Mouse (Mus musculus): Measurements from ENCODE around the gene Rnf34. TPM values are rescaled to one million over a fixed set of nuclear protein-coding genes. Genes with fewer than 3 reads are reported as not detected.

Rnf34 gene
- total RNA-seq, 4 experiments from 2014 or later, result 18.5 to 34.4 (median 27.0) TPM

DNA sequence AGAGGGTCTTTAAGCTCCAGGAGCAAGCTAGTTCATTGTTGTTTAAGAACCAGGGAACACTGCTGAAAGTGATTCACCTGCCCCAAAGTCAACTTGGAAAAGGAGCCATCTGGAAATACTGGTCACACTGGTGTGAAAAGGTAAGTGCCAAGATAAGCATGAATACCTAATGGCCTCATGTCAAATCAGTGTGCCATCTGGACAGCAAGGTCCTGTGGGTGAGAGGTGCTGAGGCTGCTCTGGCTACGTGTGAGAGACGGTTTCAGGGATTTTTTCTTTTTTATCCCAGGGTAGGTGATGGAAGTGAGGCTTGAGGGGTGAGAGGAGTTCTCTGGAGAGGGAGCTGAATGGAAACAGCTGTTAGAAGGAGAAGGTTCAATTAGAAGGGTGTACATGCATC is 23.7 kb downstream of the Rnf34 start:
- no peak for DNase-seq

DNA sequence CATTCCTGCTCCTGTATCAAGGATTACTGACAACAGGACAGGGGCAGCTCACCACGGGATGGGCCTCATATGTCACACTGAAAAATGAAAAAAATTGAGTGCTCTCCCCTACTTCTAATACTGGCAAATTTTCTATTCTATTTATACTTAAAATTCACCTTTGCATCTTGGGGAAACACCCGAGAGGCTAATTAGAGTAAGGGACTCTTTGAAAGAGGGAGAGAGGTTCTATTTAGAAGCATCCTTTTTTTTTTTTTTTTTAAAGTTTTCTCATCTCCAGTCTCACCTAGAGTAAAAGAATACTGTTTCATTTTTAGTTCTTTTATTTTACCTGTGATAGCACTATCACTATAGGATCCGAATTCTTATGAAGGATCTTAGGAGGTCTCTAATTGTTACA is 24.5 kb downstream of the Rnf34 start:
- DNase-seq, result no peak

DNA sequence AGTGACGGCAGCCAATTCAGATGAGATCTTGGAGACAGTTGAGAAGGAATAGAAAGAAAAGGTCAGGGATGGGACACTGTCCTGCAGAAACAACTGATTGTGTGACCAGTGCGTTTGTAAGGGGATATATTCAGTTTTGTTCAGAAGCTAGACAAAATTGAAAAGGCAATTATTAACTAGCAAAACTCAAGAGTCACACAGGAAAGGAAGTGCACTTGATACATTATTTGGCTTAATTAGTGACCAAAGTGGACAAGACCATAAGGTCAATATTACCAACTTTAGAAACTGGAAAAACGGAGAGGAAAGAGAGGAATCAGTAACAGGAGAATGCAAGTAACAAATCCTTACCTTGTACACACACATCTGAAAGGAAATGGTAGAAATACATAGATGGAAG is 26.8 kb downstream of the Rnf34 start:
- no peak for DNase-seq

DNA sequence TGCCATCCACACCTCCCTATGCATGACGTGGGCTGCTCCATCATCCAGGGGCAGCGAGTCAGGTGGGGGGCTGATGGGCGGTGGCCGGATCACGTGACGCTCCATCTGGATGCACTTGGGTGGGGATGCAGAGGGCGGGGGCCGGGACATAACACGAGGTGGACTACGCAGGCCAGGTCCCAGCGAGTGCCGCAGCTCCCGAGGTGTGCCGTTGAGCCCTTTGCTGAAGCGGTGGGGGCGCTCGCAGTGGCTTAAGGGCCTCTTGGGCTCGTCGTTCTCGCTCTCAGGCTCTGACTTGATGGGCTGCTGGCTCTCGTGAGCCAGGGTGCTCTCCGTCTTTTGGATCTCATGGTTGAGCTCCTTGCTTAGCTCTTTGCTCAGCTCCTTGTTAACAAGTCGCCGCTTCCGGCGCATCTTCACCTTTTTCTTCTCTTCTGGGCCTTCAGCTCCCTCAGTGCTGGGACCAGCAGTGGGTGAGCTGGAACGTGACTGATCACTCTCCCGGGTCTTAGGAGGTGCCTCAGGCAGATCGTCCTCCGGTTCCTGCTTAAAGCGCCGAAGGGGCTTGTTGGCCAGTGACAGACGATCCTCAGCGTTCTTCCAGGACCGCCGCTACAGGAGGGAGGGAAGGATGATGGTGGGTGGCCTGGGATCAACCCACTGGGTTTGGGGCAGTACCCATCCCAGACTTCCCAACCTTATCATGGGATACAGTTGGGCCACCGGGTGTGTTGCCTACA is 30.6 kb downstream of the Rnf34 start:
- DNase-seq, result no peak

DNA sequence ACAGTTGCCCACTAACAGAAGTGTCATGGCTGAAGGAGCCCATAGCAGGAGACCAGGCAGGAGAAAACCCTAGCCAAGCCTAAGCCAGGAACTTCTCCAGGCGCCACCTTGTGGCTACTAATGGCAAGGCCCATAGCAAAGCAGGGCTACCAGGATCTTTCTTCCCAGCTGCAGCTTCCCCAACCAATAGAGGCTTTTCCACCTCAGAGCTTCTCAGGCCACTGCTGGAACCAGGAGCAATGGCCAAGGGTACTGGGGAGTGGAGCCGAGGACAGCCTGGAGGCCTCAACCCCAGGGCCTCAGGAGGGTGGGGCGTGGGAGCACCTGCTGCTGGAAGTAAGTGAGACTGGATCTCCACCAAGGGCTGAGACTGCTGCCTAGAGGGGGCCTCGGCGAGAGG is 31.5 kb downstream of the Rnf34 start:
- DNase-seq, result no peak

DNA sequence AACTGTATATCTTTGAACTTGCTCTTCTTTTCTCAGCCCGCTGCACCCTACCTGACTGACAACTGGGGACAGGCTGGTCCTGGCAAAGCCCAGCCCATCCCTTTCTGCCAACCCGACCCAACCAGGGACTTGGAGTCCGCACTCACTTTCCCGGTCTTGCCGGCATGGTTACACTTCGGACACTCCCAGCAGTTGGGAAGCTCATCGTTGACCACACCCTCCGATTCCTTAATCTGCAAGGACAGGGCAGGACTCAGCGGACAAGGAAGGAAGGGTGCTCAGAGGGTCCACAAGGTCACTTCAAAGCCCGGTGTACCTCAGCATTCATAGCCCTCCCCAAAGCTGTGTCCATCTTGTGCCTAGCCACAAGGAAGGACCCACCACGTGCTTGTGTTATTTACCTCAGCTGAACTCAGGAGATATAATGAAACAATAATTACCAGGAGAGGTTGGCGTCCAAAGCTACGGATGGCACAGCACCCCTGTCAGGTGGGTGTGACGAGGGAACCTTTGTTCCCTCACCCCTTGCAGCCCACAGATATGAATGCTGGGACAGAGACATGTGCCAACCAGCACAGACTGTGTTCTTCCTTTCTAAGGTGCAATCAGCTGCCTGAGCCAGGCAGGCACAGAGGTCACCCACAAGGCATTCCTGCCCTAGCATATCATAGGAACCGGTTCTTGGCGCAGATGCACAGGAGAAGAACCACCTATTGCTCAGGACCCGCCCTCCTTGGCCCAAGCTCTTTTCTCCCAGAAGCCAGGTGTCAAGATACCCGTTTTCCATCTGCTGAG is 32.6 kb downstream of the Rnf34 start:
- no peak for DNase-seq

DNA sequence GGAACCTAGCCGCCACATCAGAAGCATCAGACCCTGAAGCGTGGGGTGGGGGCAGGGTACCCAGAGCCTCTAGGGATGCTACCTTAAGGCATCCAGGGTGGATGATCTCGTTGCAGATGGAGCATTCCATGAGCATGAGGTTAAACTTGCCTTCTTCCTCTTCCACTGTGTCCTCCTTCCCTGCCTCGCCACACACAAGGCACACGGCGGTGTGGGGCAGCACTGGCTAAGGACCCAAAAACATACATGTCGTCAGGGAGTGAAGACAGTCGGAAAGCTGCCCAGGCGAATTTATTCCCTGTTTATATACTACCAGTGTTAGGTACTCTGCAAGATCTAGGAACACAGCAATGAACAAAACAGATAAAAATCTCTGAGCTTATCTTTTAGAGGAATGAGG is 33.4 kb downstream of the Rnf34 start:
- DNase-seq, result no peak

DNA sequence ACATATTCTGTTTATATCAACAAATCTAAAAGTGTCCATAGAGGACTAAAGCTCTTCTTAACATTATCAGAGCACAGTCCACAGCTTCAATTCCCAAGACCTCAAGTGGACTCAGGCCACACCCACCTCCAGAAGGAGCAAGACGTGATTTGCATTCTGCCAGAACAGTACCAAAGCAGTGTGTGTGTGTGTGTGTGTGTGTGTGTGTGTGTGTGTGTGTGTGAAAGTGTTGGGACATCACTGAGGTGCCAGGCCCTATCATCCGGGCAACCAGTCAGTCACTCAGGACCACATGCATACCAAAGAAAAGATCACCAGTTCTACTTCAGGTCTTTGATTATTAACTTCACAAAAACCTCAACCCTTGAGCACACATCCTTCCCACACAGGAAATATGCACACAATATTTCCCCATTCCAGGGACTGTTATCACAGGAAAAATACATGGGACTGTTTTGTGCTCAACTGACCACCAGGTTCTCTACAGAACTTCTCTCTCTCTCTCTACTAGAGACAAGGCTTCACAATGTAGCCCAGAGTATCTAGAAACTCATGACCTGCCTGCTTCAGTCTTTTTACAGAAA is 33.9 kb downstream of the Rnf34 start:
- DNase-seq, result no peak

DNA sequence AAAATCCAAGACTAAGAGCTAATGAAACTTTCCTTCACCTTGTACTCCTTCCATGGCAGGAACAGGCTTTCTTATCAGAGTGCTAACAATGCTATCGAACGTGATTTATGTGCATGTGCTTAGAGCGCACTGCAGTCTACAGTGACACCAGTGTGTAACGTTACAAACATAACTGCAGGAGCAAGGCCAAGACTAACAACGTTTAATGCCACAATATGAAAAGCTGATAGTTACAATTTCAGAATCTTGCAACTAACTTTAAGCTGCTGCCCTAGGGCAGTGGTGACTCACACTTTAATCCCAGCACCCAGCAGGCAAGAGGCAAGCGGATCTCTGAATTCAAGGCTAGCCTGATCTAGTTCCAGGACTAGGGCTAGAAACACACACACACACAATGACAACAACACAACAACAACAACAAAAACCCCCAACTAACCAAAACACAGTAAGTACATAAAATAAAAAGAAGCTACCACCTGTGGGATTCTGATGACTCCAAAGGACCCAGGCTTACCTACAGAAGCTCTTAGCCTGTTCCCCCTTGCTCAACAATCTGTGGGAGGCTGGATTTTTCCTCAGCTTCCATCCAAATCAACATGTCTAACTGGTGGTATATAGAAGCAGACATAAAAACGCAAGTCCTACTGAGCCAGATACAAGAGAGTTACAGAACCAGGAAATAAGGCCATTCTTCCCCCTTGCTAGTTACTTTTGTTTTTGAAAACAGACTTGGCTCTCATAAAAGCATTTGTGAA is 34.9 kb downstream of the Rnf34 start:
- DNase-seq, result no peak

DNA sequence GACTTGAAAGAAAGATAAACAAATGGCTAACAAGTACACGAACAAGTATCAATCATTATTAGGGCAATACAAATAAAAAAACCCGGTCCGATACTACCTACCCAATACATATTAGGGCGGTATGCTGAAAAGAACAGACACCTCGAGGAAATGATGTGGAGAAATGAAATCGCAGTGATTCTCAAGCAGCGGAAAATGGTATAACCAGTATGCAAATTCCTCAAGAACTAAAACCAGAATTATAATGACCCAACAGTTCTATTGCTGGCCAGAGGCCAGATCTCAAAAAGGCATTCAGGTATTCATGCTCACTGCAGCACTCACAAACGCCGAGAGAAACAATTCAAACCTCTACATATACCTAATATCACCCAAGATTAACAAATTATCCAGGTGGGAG is 37.2 kb downstream of the Rnf34 start:
- no peak for DNase-seq

DNA sequence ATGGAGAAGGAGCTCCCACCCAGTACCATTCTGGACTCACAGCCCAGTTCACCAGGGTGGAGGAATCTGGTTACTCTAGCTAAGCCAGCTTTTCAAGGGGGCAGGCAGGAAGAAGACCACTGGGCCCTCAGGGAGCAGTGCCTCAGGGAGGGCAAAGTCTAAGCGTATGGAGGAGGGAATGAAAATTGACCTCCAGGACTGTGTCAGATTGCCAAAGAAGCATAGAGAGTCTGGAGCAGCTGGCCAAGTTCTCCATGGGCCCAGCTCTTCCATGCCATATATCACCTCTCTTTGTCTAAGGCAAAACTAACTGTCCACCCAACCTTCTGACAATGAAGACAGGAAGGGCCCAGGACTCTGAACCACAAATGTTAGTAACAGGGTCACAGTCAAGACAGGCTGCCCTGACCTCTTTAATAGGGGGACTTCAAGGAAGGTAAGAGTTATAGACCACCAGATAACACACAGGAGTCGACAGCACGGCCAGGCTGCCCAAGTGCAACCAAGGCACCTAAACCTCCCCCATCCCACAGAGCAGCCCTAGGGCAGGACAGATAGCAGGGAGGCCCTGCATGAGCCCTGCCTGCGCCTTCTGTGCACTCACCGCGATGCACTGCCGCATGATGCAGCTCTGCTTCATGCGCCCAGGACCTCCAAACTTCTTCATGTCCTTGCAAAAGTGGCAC is 38.2 kb downstream of the Rnf34 start:
- DNase-seq, result no peak

DNA sequence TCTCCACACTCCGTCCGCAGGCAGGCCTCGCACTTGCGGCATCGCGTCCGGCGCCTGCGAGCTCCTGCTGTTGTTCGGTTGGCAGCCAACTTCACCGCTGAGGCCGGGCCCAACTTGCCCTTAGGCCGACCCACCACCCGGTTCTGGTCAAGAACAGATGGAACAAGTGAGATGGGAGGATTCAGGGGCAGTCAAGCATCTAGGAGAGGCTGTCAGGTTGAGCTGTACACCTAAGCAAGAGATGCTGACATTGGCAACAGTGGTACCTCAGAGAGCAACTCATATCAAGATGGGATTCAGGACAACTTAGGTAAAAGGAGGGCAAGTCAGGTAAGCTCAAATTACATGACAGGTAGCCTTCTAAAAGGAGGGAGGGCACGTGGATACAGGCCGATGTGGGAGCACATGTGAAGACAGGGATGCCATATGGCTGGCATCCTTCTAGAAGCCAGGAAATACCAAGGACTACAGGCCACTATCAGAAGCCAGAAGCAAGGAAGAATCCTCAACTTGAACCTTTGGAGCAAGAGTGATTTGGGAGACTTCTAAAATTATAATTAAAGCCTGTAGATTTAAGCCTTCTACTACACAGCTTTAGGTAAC is 38.9 kb downstream of the Rnf34 start:
- no peak for DNase-seq

DNA sequence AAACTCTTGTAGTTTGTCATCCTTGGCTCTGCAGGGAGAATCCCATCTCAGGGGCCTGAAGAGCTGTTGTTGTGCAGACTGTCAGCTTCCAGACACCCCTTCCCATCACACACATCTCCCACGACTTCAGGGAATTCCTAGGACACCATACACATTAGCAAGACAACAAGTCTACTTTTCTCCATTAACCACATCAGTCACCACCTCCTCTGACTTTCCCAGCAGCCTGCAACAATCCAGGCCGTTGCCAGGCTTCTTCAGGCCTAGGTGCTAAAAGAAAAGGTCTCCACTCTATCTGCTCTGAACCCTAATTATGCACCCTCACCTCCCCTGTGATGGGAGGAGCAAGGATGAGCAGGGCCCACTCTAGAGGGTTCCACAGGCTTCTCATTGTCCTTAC is 40.5 kb downstream of the Rnf34 start:
- no peak for DNase-seq

DNA sequence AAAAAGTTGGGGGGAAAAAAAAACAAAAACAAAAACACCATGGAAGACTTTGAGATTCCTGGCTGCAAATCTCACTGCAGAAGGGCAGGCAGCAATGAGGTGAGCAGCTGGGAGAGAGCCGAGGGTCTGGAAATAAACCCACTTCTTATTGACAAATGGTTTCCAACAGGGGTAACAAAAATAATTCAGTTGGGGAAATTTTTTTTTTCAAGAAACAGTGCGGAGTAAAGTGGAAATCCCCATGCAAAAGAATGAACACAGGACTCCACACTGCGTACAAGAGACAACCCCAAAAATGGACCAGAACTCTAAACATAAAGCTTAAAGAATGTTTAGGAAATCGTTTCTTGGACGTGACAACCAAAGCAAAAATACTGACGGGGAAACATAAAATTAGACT is 43.4 kb downstream of the Rnf34 start:
- no peak for DNase-seq

DNA sequence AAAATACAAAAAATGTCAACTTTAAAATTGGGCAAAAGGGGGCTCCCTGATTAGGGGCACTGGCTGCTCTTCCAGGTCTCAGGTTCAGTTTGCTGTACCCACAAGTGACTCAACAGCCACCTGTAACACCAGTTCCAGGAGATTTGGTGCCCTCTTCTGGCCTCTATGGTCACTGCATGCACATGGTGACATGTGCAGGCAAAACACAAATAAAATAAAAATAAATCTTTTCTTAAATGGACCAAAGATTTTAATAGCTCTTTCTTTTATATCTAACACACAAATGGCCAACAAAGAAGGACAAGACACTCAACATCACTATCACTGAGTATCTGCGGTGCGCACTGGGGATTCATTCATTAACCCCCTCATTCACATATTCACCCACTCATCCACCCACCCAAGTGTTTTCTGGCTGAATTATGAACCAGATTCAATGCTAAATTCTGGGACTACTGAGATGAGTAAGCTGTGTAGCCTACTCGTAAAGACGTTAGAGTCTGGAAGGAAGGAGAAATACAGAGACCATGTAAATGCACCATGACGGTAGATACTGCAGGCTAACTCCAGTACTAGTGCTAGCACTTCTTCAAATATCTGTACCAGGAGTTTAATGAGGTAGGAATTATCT is 44.3 kb downstream of the Rnf34 start:
- DNase-seq, result no peak

DNA sequence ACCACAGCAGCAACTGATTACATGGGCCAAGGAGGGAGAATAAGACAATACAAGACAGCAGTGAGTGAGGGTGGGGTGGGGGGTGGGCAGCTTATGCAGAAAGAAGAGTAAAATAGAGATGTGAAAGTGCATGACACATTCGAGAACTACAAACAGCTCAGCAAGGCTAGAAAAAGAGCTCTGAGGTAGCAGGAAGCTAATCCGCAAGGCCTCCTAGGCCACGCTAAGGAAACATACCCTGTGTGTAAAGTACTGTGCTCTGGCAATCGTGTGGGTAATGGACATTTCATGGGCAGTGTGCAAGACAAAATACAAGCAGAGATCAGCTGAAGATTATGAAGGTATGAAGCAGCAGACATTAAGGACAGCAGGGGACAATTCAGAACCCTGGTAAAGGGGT is 45.0 kb downstream of the Rnf34 start:
- DNase-seq, result no peak

DNA sequence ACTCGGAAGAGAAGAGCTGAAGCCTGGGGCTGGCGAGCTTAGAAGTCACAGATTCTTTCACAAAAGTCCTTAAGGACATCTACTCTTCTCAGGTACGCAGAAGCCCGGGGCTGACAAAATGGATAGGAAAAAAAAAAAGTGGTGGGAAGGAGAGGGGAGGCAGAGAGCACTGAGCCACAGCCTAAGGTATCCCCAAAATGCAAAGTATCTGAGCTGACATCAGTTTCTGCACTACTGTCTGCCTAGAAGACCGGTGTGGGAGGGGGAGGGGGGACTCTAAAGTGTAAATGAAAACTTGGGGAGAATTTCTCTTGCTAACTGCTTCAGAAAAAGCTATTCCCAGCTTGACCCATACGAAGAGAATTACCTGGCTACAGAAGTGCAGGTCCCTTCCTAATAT is 48.3 kb downstream of the Rnf34 start:
- DNase-seq, result no peak

DNA sequence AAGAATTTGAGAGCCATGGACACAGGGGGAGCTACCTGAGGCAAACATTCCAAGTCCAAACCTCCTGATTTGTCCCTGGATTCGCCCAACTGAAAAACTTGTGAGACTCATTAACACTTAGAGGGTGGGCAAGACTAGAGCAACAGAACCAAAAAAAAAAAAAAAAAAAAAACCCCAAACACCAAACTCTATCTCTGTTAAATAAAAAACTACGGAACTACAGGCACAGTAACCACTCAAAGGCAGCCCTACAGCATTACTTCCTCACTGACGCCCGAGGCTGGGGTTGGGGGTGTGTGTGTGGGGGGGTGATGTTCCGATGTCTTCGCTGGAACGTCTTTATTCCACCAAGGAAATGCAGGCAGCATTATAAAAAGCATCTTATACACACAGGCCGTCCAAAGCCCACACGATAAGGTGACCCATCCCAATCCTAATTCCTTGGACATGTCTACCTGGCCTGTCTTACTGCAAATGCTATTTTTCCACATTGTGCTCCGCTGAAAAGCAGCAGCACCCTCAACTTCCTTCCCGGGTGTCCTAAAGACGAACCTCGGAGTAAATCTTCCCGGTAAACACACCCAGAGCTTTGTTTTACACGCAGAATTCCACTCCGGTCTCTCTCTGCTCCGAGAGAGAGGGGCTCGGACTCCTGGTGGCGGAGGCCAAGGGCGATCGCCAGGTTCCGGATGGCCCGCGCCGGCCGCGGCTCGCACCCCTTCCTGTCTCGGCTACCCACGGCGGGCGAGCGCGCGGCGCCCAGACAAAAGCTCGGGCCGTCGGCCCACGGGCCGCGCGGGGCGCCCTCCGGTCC is 49.3 kb downstream of the Rnf34 start:
- DNase-seq, result no peak

DNA sequence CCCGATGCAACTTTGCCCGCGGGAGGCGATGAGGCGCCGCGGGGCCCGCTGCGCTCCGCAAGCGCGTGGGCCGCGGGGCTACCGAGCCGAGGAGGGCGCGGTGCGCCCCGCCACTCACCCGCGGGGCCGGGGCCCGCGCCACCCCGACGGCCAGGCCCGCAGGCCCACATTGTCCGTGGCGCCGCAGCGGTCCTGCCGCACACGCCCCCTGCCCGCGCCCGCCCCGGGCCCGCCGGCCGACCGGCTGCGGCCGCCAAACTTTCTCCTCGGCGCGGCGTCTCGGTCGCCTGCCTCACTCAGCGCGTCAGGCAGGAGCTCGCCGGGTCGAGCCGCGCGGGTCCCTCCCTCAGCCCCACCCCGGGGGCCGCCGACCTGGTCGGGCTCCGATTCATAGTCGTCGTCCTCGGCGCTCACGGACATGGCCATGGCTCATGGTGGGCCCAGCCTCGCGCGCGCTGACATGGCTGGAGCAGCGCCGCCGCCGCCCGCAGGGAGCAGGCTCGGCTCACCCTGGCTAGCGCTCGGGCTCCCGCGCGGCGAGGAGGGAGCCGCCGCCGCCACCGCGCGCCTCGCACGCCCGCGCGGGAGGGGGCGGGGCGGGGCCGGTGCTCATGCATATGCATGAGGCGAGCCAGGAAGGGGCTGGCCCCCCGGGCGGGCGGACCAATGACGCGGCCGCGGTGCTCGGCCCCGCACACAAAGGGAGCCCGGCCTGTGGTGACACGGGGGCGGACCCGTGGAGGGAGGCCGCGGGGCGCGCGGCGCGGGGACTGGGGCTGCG is 50.1 kb downstream of the Rnf34 start:
- DNase-seq, result peak; percentile 91

All from adrenal gland, adult 8-10 months (tissue).